Mouse (Mus musculus) C2C12 (cell line): ENCODE results near the gene Grhpr. TPM values are rescaled to one million over a fixed set of nuclear protein-coding genes. Genes with fewer than 3 reads are reported as not detected.
A peak's percentile ranks its signal among the peaks of the same experiment; 100 is the strongest.

Source experiments
- H3K27me3 ChIP-seq: one replicate; pipeline ENCODE4 v1.6.1; 2011; ENCODE audit not compliant: control insufficient read depth, insufficient read depth, insufficient read length
- H3K36me3 ChIP-seq: one replicate; pipeline ENCODE4 v1.6.1; 2011; ENCODE audit not compliant: control insufficient read depth, insufficient read depth
- H3K4me3 ChIP-seq: one replicate; pipeline ENCODE4 v1.5.1; 2011; ENCODE audit warnings: mild to moderate bottlenecking, control low read depth; ENCODE audit not compliant: poor library complexity, insufficient read depth, severe bottlenecking
- H3K79me2 ChIP-seq: one replicate; pipeline ENCODE4 v1.6.1; 2011; ENCODE audit not compliant: control insufficient read depth, insufficient read depth
- H3K79me3 ChIP-seq: one replicate; pipeline ENCODE4 v1.6.1; 2011; ENCODE audit warnings: low read depth, control low read depth
- H3ac ChIP-seq: one replicate; pipeline ENCODE3; 2011; ENCODE audit warnings: low read depth; ENCODE audit not compliant: control insufficient read depth, insufficient read length
- CEBPB ChIP-seq: IDR thresholded peaks from one replicate; pipeline ENCODE4 v1.6.1; 2011; ENCODE audit warnings: low read depth, mild to moderate bottlenecking, control low read depth, moderate library complexity
- CTCF ChIP-seq: IDR thresholded peaks from one replicate; pipeline ENCODE4 v1.5.1; 2011; ENCODE audit not compliant: control insufficient read depth, insufficient read depth, insufficient read length
- FOSL1 ChIP-seq: IDR thresholded peaks from one replicate; pipeline ENCODE4 v1.8.0; 2011; ENCODE audit warnings: mild to moderate bottlenecking, low read length; ENCODE audit not compliant: poor library complexity, insufficient read depth, severe bottlenecking
- MAX ChIP-seq: IDR thresholded peaks from one replicate; pipeline ENCODE4 v1.6.1; 2011; ENCODE audit warnings: mild to moderate bottlenecking, control low read depth
- MYOD1 ChIP-seq: IDR thresholded peaks from one replicate; pipeline ENCODE4 v1.6.1; 2011; ENCODE audit warnings: low read depth; ENCODE audit not compliant: control insufficient read depth, insufficient read length
- MYOG ChIP-seq: IDR thresholded peaks from one replicate; pipeline ENCODE4 v1.6.1; 2011; ENCODE audit not compliant: control insufficient read depth, insufficient read length; ENCODE audit errors: extremely low read depth
- USF1 ChIP-seq: IDR thresholded peaks from one replicate; pipeline ENCODE4 v1.6.1; 2011; ENCODE audit warnings: low read depth, mild to moderate bottlenecking, control low read depth, moderate library complexity
- polyA plus RNA-seq: library from polyadenylated mRNA; unstranded; fragments of >200 nt; fragmentation: generic; extraction: Trizol; gene quantifications from one replicate; pipeline ENCODE4 v1.2.1, GENCODE M21; 2012; ENCODE audit warnings: missing spikeins

Gene Grhpr
- polyA plus RNA-seq, 1 experiment = 24.0 TPM

DNA sequence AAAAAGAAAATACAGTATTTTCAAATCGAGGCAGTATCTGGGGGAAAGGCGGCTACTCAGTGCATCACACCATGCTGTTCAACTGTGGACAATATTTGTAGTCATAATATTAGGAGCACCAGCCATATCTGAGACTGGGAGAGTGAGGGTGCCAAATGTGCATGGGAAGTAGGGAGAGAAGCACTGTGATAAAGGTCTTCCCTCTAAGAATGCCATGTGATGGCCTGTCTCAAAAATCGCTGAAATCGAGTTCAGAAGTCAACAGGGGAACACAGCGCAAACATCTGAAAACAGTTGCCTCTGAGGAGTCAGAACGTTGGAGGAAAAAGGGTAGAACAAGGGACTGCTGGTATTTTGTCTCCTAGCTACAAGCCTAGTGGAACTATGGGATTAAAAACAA lies 18.8 kb downstream of the Grhpr start:
- peaks cover 2% of the 10 kb centered on the region for H3K79me3 ChIP-seq
- no peaks in the 10 kb centered on the region for H3K79me2 ChIP-seq
- no peak overlapping the region for H3ac ChIP-seq
- no peak overlapping the region for H3K4me3 ChIP-seq
- no peak for TF ChIP-seq USF1
- TF ChIP-seq FOSL1 = no peak
- TF ChIP-seq CTCF = no peak
- no peak for TF ChIP-seq MAX
- no peak for TF ChIP-seq MYOD1
- TF ChIP-seq CEBPB = no peak
- TF ChIP-seq MYOG = no peak
- H3K27me3 ChIP-seq = no peaks in the 10 kb centered on the region
- no peaks in the 10 kb centered on the region for H3K36me3 ChIP-seq

DNA sequence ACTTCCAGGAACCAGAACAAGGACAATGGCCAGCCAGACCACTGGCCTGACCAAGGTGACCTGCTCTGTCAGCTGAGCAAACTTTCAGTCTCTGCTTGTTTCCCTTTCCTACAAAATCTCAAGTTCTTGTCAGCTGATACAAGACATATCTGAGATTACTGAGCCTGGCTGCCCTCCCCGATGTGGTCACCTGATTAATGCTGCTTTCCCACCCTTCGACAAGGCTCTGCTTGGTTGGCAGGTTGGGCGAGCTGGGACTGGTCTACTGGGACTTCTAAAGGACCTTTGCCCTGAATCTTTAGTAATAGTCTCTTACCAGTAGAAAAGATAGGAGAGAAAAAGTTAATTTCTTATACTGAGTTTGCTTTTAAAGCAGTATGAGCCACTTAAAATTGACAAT lies 24.3 kb downstream of the Grhpr start:
- Histone ChIP-seq H3ac (no peak overlapping the region), H3K79me3 (peaks cover 14% of the 10 kb centered on the region), H3K79me2 (peaks cover 20% of the 10 kb centered on the region), H3K36me3 (no peaks in the 10 kb centered on the region), H3K27me3 (no peaks in the 10 kb centered on the region), H3K4me3 (no peak overlapping the region)
- TF ChIP-seq USF1 = no peak
- TF ChIP-seq MAX = no peak
- no peak for TF ChIP-seq MYOD1
- no peak for TF ChIP-seq CEBPB
- TF ChIP-seq MYOG = no peak
- TF ChIP-seq FOSL1 = no peak
- no peak for TF ChIP-seq CTCF

GRCm38 (mm10) chr4:45010806-45011415 lies 29.7 kb downstream of the Grhpr start:
- Histone ChIP-seq H3K79me3 (peaks cover 20% of the 10 kb centered on the region), H3K36me3 (no peaks in the 10 kb centered on the region), H3ac (peak overlapping the region; percentile 60), H3K4me3 (peak overlapping the region; percentile 82), H3K27me3 (no peaks in the 10 kb centered on the region), H3K79me2 (peaks cover 31% of the 10 kb centered on the region)
- TF ChIP-seq USF1 (no peak), CEBPB (no peak)

- Histone ChIP-seq H3K36me3 (no peaks in the 10 kb centered on the region), H3K27me3 (no peaks in the 10 kb centered on the region), H3ac (peak overlapping the region; percentile 92), H3K79me2 (peaks cover 31% of the 10 kb centered on the region), H3K4me3 (peak overlapping the region; percentile 82), H3K79me3 (peaks cover 20% of the 10 kb centered on the region)
- TF ChIP-seq FOSL1 (no peak), CEBPB (no peak), CTCF (no peak), MYOD1 (no peak), MYOG (no peak), USF1 (no peak), MAX (no peak)
Measured at GRCm38 (mm10) chr4:45011581-45012104, 30.4 kb downstream of the Grhpr start.

GRCm38 (mm10) chr4:45012105-45012975 lies 31.1 kb downstream of the Grhpr start, which contains the start of gene Zbtb5:
Gene Zbtb5 (minus strand): TSS chr4:45012412.
- peak within 1 kb of the TSS; percentile 92 for H3ac ChIP-seq
- H3K4me3 ChIP-seq = peak within 1 kb of the TSS; percentile 82
- TF ChIP-seq MAX = peak; percentile 10
- peak; percentile 78 for TF ChIP-seq USF1
- TF ChIP-seq CTCF = no peak
- peaks cover 20% of the 10 kb centered on the region for H3K79me3 ChIP-seq
- H3K36me3 ChIP-seq = no peaks in the 10 kb centered on the region
- no peaks in the 10 kb centered on the region for H3K27me3 ChIP-seq
- peaks cover 31% of the 10 kb centered on the region for H3K79me2 ChIP-seq
